Mouse (Mus musculus) C2C12 (cell line): ENCODE results near the gene Ank3.

ENCODE experiments used
- CEBPB ChIP-seq: IDR thresholded peaks from one replicate; pipeline ENCODE4 v1.6.1; 2011; ENCODE audit warnings: low read depth, mild to moderate bottlenecking, control low read depth, moderate library complexity
- CTCF ChIP-seq: IDR thresholded peaks from one replicate; pipeline ENCODE4 v1.5.1; 2011; ENCODE audit not compliant: control insufficient read depth, insufficient read depth, insufficient read length
- MAX ChIP-seq: IDR thresholded peaks from one replicate; pipeline ENCODE4 v1.6.1; 2011; ENCODE audit warnings: mild to moderate bottlenecking, control low read depth
- MYOG ChIP-seq: IDR thresholded peaks from one replicate; pipeline ENCODE4 v1.6.1; 2011; ENCODE audit not compliant: control insufficient read depth, insufficient read length; ENCODE audit errors: extremely low read depth
- USF1 ChIP-seq: IDR thresholded peaks from one replicate; pipeline ENCODE4 v1.6.1; 2011; ENCODE audit warnings: low read depth, mild to moderate bottlenecking, control low read depth, moderate library complexity

GRCm38 (mm10) chr10:69568976-69569375, 170.4 kb downstream of the Ank3 start:
- no peak for TF ChIP-seq MAX
- TF ChIP-seq CTCF, result no peak
- no peak for TF ChIP-seq MYOG
- no peak for TF ChIP-seq CEBPB
- no peak for TF ChIP-seq USF1
